Mouse (Mus musculus) forebrain, postnatal 0 days (tissue): ENCODE data around the gene Polr3b. TPM values are rescaled to one million over a fixed set of nuclear protein-coding genes. Genes with fewer than 3 reads are reported as not detected.

Experiments used
- ATAC-seq: fragments of 200-750 bp; cut with Nextera tagmentation; 2 replicates; pipeline ENCODE4 v1.8.0; 2017; ENCODE audit warnings: mild to moderate bottlenecking, moderate library complexity
- DNase-seq: peaks from one replicate; pipeline ENCODE4 v3.0.0-alpha.2; 2015
- H3K27ac ChIP-seq: fragments of 300-500 bp; sonication (generic); 2 replicates; pipeline ENCODE4 v1.5.1; 2014; ENCODE audit warnings: low read depth, mild to moderate bottlenecking, antibody characterized with exemption, low read length, moderate library complexity, mixed read lengths
- H3K27me3 ChIP-seq: fragments of 300-500 bp; sonication (generic); 2 replicates; pipeline ENCODE4 v1.6.1; 2014; ENCODE audit warnings: mild to moderate bottlenecking, low read length, mixed read lengths; ENCODE audit not compliant: insufficient read depth
- H3K36me3 ChIP-seq: fragments of 300-500 bp; sonication (generic); 2 replicates; pipeline ENCODE4 v1.6.1; 2014; ENCODE audit warnings: mild to moderate bottlenecking, moderate library complexity; ENCODE audit not compliant: insufficient read depth
- H3K4me1 ChIP-seq: fragments of 300-500 bp; sonication (generic); 2 replicates; pipeline ENCODE4 v1.6.1; 2014; ENCODE audit warnings: antibody characterized with exemption; ENCODE audit not compliant: insufficient read depth
- H3K4me2 ChIP-seq: fragments of 300-500 bp; sonication (generic); 2 replicates; pipeline ENCODE4 v1.6.1; 2014; ENCODE audit warnings: low read depth, mild to moderate bottlenecking, moderate library complexity
- H3K4me3 ChIP-seq: fragments of 300-500 bp; sonication (generic); 2 replicates; pipeline ENCODE4 v1.5.1; 2014; ENCODE audit warnings: low read depth, low read length, mixed read lengths
- H3K9ac ChIP-seq: fragments of 300-500 bp; sonication (generic); 2 replicates; pipeline ENCODE4 v1.6.1; 2014; ENCODE audit warnings: mild to moderate bottlenecking
- H3K9me3 ChIP-seq: fragments of 300-500 bp; sonication (generic); 2 replicates; pipeline ENCODE4 v1.6.1; 2016; ENCODE audit warnings: low read length
- CTCF ChIP-seq: sonication (generic); IDR thresholded peaks from 2 replicates; pipeline ENCODE4 v1.5.1; 2016; ENCODE audit warnings: antibody characterized with exemption, control low read depth, low read depth
- WGBS: fragments of 180-500 bp; shearing (Covaris S2); extraction: QIAGEN DNeasy Blood & Tissue Kit; methylation state at CpG from one replicate; pipeline ENCODE4 v1.1.7; 2014; 5-methylcytosine and 5-hydroxymethylcytosine counted together
- polyA plus RNA-seq: library from polyadenylated mRNA; unstranded; fragments of >200 nt; fragmentation: Nextera tagmentation; extraction: Ambion mirVana; gene quantifications from 2 replicates; pipeline ENCODE4 v1.2.1, GENCODE M21; 2015
- total RNA-seq: library from RNA; depleted of rRNA; stranded (reverse); fragments of >200 nt; gene quantifications from 2 replicates; pipeline ENCODE4 v1.2.3, GENCODE M21; 2014

Gene Polr3b
- total and polyA plus RNA-seq, 2 experiments from 2014 or later = 8.8 to 17.1 TPM

- 92% methylated on average over 6 of the region's 6 CpGs for WGBS
- ATAC-seq (no peak), DNase-seq (no peak)
- Histone ChIP-seq H3K4me3 (no peak overlapping the region), H3K9me3 (no peaks in the 10 kb centered on the region), H3K4me2 (no peak overlapping the region), H3K27me3 (no peaks in the 10 kb centered on the region), H3K36me3 (no peaks in the 10 kb centered on the region), H3K9ac (no peak overlapping the region), H3K4me1 (peaks cover 5% of the 10 kb centered on the region), H3K27ac (no peak overlapping the region)
- no peak for TF ChIP-seq CTCF
These were observed 40.0 kb downstream of the Polr3b start for GRCm38 (mm10) chr10:84662138-84662537.

- Histone ChIP-seq H3K27me3 (no peaks in the 10 kb centered on the region), H3K4me3 (no peak overlapping the region), H3K9me3 (no peaks in the 10 kb centered on the region), H3K4me2 (no peak overlapping the region), H3K9ac (no peak overlapping the region), H3K36me3 (0 out of 2 replicates have a peak, but pooled peaks cover 2% of the 10 kb centered on the region), H3K4me1 (no peaks in the 10 kb centered on the region), H3K27ac (no peak overlapping the region)
- no peak for TF ChIP-seq CTCF
- 40% methylated on average over 3 of the region's 3 CpGs for WGBS
- DNase-seq (no peak), ATAC-seq (no peak)
These were observed 43.7 kb downstream of the Polr3b start for GRCm38 (mm10) chr10:84665713-84666260.

DNA sequence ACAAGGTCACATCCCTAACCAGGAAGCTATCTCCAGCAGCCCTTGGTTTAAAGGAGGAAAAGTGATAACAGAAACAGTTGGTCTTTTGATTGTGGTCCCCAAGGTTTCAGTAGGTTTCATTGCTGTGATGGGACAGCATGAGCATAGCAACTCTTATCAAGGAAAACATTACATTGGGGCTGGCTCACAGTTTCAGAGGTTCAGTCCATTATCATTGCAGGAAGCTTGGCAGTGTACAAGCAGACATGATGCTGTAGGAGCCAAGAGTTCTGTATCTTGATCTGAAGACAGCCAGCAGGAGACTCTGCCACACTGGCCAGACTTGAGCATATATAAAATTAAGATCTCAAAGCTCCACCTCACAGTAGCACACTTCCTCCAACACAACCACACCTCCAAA, 53.6 kb downstream of the Polr3b start:
- Histone ChIP-seq H3K4me2 (no peak overlapping the region), H3K36me3 (peaks cover 34% of the 10 kb centered on the region), H3K9ac (no peak overlapping the region), H3K9me3 (no peaks in the 10 kb centered on the region), H3K4me1 (no peaks in the 10 kb centered on the region), H3K27me3 (no peaks in the 10 kb centered on the region), H3K27ac (no peak overlapping the region), H3K4me3 (no peak overlapping the region)
- TF ChIP-seq CTCF = no peak
- ATAC-seq (no peak), DNase-seq (no peak)

GRCm38 (mm10) chr10:84676511-84676910, 54.4 kb downstream of the Polr3b start:
- no peak for ATAC-seq
- TF ChIP-seq CTCF = no peak
- 83% methylated on average over 8 of the region's 8 CpGs for WGBS
- Histone ChIP-seq H3K27ac (no peak overlapping the region), H3K27me3 (no peaks in the 10 kb centered on the region), H3K9ac (no peak overlapping the region), H3K4me3 (no peak overlapping the region), H3K36me3 (peaks cover 32% of the 10 kb centered on the region), H3K4me2 (no peak overlapping the region), H3K9me3 (no peaks in the 10 kb centered on the region), H3K4me1 (no peaks in the 10 kb centered on the region)
- no peak for DNase-seq

GRCm38 (mm10) chr10:84677871-84678270, 55.8 kb downstream of the Polr3b start:
- TF ChIP-seq CTCF = no peak
- Histone ChIP-seq H3K4me1 (no peaks in the 10 kb centered on the region), H3K36me3 (peaks cover 34% of the 10 kb centered on the region), H3K27me3 (no peaks in the 10 kb centered on the region), H3K4me2 (no peak overlapping the region), H3K4me3 (no peak overlapping the region), H3K9ac (no peak overlapping the region), H3K27ac (no peak overlapping the region), H3K9me3 (no peaks in the 10 kb centered on the region)
- 94% methylated on average over 3 of the region's 3 CpGs for WGBS
- ATAC-seq (no peak), DNase-seq (no peak)

GRCm38 (mm10) chr10:84678441-84678840, 56.3 kb downstream of the Polr3b start:
- ATAC-seq = no peak
- no peak overlapping the region for H3K27ac ChIP-seq
- no peak overlapping the region for H3K4me2 ChIP-seq
- no peaks in the 10 kb centered on the region for H3K4me1 ChIP-seq
- 77% methylated on average over 4 of the region's 4 CpGs for WGBS
- H3K9me3 ChIP-seq = no peaks in the 10 kb centered on the region
- no peaks in the 10 kb centered on the region for H3K27me3 ChIP-seq
- TF ChIP-seq CTCF = no peak
- no peak for DNase-seq
- peaks cover 31% of the 10 kb centered on the region for H3K36me3 ChIP-seq
- H3K9ac ChIP-seq = no peak overlapping the region
- no peak overlapping the region for H3K4me3 ChIP-seq

GRCm38 (mm10) chr10:84685444-84686121, 63.5 kb downstream of the Polr3b start:
- Histone ChIP-seq H3K4me2 (no peak overlapping the region), H3K9me3 (no peaks in the 10 kb centered on the region), H3K36me3 (peaks cover 7% of the 10 kb centered on the region), H3K4me1 (no peaks in the 10 kb centered on the region), H3K27ac (no peak overlapping the region), H3K9ac (no peak overlapping the region), H3K4me3 (no peak overlapping the region), H3K27me3 (no peaks in the 10 kb centered on the region)
- 14% methylated on average over 8 of the region's 8 CpGs for WGBS
- no peak for DNase-seq
- TF ChIP-seq CTCF = no peak
- peak; percentile 25; the same call in 1 of the 2 replicates for ATAC-seq
